Mouse (Mus musculus): ENCODE data around the gene Negr1. TPM values are rescaled to one million over a fixed set of nuclear protein-coding genes. Genes with fewer than 3 reads are reported as not detected.
A peak's percentile ranks its signal among the peaks of the same experiment; 100 is the strongest.

The Negr1 gene
- total RNA-seq, 1 experiment from 2014 or later = 6.0 TPM

- DNase-seq = peak; percentile 29
Measured at GRCm38 (mm10) chr3:156912816-156913215, 351.2 kb downstream of the Negr1 start.

GRCm38 (mm10) chr3:156921369-156921768 lies 359.8 kb downstream of the Negr1 start:
- DNase-seq = no peak

- no peak for DNase-seq
Measured at GRCm38 (mm10) chr3:156923159-156923558, 361.6 kb downstream of the Negr1 start.

GRCm38 (mm10) chr3:156925102-156925501 lies 363.5 kb downstream of the Negr1 start:
- no peak for DNase-seq

GRCm38 (mm10) chr3:156928396-156929061 lies 366.9 kb downstream of the Negr1 start:
- no peak for DNase-seq

GRCm38 (mm10) chr3:156929062-156929397 lies 367.4 kb downstream of the Negr1 start:
- DNase-seq = no peak

- no peak for DNase-seq
Measured at GRCm38 (mm10) chr3:156929677-156930440, 368.3 kb downstream of the Negr1 start.

GRCm38 (mm10) chr3:156931011-156931410 lies 369.4 kb downstream of the Negr1 start:
- DNase-seq = no peak

GRCm38 (mm10) chr3:156931540-156931939 lies 369.9 kb downstream of the Negr1 start:
- no peak for DNase-seq

- DNase-seq = no peak
Measured at GRCm38 (mm10) chr3:156934778-156935290, 373.2 kb downstream of the Negr1 start.

- DNase-seq = no peak
Measured at GRCm38 (mm10) chr3:156947404-156947803, 385.8 kb downstream of the Negr1 start.

- no peak for DNase-seq
Measured at GRCm38 (mm10) chr3:156952970-156953369, 391.4 kb downstream of the Negr1 start.

- no peak for DNase-seq
Measured at GRCm38 (mm10) chr3:156955094-156955493, 393.5 kb downstream of the Negr1 start.

- no peak for DNase-seq
Measured at GRCm38 (mm10) chr3:156958640-156959039, 397.0 kb downstream of the Negr1 start.

- DNase-seq = no peak
Measured at GRCm38 (mm10) chr3:156968764-156969163, 407.2 kb downstream of the Negr1 start.

- no peak for DNase-seq
Measured at GRCm38 (mm10) chr3:156971104-156971503, 409.5 kb downstream of the Negr1 start.

- DNase-seq = no peak
Measured at GRCm38 (mm10) chr3:156976816-156977215, 415.2 kb downstream of the Negr1 start.

- no peak for DNase-seq
Measured at GRCm38 (mm10) chr3:156980042-156980716, 418.6 kb downstream of the Negr1 start.

- DNase-seq = no peak
Measured at GRCm38 (mm10) chr3:156982102-156982501, 420.5 kb downstream of the Negr1 start.

GRCm38 (mm10) chr3:156987113-156987512 lies 425.5 kb downstream of the Negr1 start:
- DNase-seq = no peak

- DNase-seq = no peak
Measured at GRCm38 (mm10) chr3:156992171-156992570, 430.6 kb downstream of the Negr1 start.

- DNase-seq = no peak
Measured at GRCm38 (mm10) chr3:156992811-156993210, 431.2 kb downstream of the Negr1 start.

- DNase-seq = peak; percentile 14
Measured at GRCm38 (mm10) chr3:156999177-156999808, 437.7 kb downstream of the Negr1 start.

Measured in adrenal gland, postnatal 14 days (tissue).